Mouse (Mus musculus) heart, embryonic 15.5 days (tissue): ENCODE results near the gene Ttll12. TPM values are rescaled to one million over a fixed set of nuclear protein-coding genes. Genes with fewer than 3 reads are reported as not detected.
A peak's percentile ranks its signal among the peaks of the same experiment; 100 is the strongest.

Source experiments
- ATAC-seq: fragments of 200-750 bp; cut with Nextera tagmentation; replicated peaks from 2 replicates; pipeline ENCODE4 v1.8.0; 2017; ENCODE audit warnings: low read depth, moderate TSS enrichment; ENCODE audit not compliant: insufficient number of reproducible peaks, insufficient read depth, low FRiP score
- H3K27ac ChIP-seq: fragments of 300-500 bp; sonication (generic); 2 replicates; pipeline ENCODE4 v1.5.1; 2015; ENCODE audit warnings: mild to moderate bottlenecking, inconsistent platforms
- H3K27me3 ChIP-seq: fragments of 300-500 bp; sonication (generic); 2 replicates; pipeline ENCODE4 v1.6.1; 2015; ENCODE audit warnings: inconsistent platforms
- H3K36me3 ChIP-seq: fragments of 300-500 bp; sonication (generic); 2 replicates; pipeline ENCODE4 v1.6.1; 2015; ENCODE audit warnings: mild to moderate bottlenecking, inconsistent platforms
- H3K4me1 ChIP-seq: fragments of 300-500 bp; sonication (generic); replicated peaks from 2 replicates; pipeline ENCODE4 v1.6.1; 2015; ENCODE audit warnings: inconsistent platforms
- H3K4me2 ChIP-seq: fragments of 300-500 bp; sonication (generic); 2 replicates; pipeline ENCODE4 v1.6.1; 2015; ENCODE audit warnings: inconsistent platforms, mild to moderate bottlenecking, moderate library complexity
- H3K4me3 ChIP-seq: fragments of 300-500 bp; sonication (generic); 2 replicates; pipeline ENCODE4 v1.5.1; 2015; ENCODE audit warnings: mild to moderate bottlenecking, inconsistent platforms
- H3K9ac ChIP-seq: fragments of 300-500 bp; sonication (generic); 2 replicates; pipeline ENCODE4 v1.6.1; 2015; ENCODE audit warnings: mild to moderate bottlenecking, inconsistent platforms
- H3K9me3 ChIP-seq: fragments of 300-500 bp; sonication (generic); replicated peaks from 2 replicates; pipeline ENCODE4 v1.6.1; 2016; ENCODE audit warnings: inconsistent platforms
- WGBS: fragments of 180-500 bp; shearing (Covaris S2); methylation state at CpG from one replicate; pipeline ENCODE4 v1.1.7; 2015; ENCODE audit warnings: mixed read lengths; 5-methylcytosine and 5-hydroxymethylcytosine counted together
- polyA plus RNA-seq: library from polyadenylated mRNA; unstranded; fragments of >200 nt; fragmentation: Nextera tagmentation; extraction: Ambion mirVana; gene quantifications from 2 replicates; pipeline ENCODE4 v1.2.1, GENCODE M21; 2015

Ttll12 gene
- polyA plus RNA-seq, 1 experiment from 2014 or later: 14.4 TPM

DNA sequence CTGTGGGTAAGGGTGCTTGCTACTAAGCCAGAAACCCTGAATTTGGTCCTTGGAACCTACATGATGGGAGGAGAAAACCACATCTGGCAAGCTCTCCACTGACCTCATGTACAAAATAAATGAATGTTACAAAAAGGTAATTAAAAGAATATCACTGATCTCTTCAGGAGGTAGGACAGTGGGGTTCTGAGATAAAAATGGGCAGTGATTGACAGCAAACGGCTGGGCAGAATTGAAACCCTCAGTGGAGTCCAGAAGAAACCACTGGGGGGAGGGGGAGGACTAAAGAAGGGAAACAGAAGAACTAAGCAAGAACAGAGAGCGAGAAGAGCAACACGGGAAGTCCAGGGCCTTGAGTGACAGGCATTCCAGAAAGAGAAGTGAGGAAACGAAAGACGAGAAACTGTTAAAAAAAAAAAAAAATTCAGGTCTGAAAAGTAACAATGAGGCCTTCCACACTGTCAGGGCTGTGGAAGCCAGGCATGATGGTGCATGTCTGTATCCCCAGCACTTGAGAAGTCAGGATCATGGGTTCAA is 33.9 kb downstream of the Ttll12 start:
- Histone ChIP-seq H3K4me1 (peaks cover 24% of the 10 kb centered on the region), H3K9me3 (no peaks in the 10 kb centered on the region), H3K36me3 (no peaks in the 10 kb centered on the region), H3K27me3 (no peaks in the 10 kb centered on the region), H3K9ac (no peak overlapping the region), H3K4me2 (no peak overlapping the region), H3K4me3 (no peak overlapping the region), H3K27ac (no peak overlapping the region)
- ATAC-seq: no peak
- 49% methylated on average over 5 of the region's 5 CpGs for WGBS

DNA sequence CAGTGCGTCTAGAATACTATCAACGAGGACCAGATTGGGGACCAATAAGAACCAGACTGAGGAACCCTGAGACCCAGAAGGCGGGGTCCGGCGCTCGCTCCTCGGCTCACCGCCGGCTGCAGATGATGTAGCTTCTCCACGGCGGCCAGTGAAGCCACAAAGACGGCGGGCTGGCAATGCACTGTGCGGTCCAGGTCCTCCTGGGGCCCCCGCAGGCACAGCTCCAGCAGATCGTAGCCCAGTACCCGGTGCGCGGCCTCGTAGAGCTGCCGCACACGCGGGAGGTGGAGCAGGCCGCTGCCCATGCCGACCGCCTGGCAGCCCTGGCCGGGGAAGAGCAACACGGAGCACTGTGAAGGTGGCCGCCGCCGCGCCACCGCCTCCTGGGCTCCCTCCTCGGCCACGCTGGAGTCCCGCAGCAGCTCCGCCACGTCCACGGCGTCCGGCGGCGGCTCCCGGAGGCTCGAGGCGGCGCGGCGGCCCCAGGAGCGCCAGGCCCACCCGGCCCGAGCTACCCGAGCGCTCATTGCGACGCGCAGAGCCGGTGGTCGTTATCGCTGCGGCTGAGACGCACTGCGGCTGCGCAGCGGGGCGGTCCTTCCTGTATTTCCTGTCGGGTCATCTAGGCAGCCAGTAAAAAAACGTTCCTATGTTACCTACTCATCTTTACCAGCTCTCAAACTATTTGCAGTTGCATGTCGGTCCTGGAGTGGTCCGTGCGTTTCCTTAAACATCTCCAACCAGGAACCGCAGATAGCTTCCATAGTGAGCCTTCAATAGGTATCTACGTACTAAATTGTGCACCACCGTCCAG is 39.6 kb downstream of the Ttll12 start:
- Histone ChIP-seq H3K4me2 (peak overlapping the region; percentile 91), H3K9ac (peak overlapping the region; percentile 95), H3K36me3 (peaks cover 6% of the 10 kb centered on the region; the same call in 1 of the 2 replicates), H3K27ac (peak overlapping the region; percentile 91), H3K27me3 (no peaks in the 10 kb centered on the region), H3K4me3 (peak overlapping the region; percentile 89), H3K9me3 (no peaks in the 10 kb centered on the region), H3K4me1 (peaks cover 13% of the 10 kb centered on the region)
- WGBS: under 1% methylated on average over 66 of the region's 74 CpGs
- ATAC-seq: peak; percentile 85

DNA sequence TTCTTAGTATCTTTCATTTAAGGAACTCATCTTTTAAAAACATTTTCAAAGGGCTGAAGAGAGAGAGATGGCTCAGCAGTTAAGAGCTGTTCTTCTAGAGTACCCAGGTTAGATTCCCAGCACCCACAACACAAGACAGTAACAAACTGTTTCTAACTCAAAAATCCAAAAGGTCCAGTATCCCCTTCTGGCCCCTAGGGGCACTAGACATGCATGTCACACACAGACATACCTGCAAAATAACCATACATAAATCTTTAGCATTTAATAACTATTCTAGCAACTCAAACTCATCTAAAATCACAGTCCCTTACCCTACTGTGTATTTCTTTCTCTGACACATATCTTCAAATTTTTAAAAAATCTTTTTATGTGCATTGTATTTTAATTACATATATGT is 41.1 kb downstream of the Ttll12 start:
- Histone ChIP-seq H3K27me3 (no peaks in the 10 kb centered on the region), H3K36me3 (peaks cover 21% of the 10 kb centered on the region), H3K27ac (no peak overlapping the region), H3K9me3 (no peaks in the 10 kb centered on the region), H3K4me3 (no peak overlapping the region), H3K4me1 (peaks cover 13% of the 10 kb centered on the region), H3K9ac (no peak overlapping the region), H3K4me2 (no peak overlapping the region)
- ATAC-seq: no peak

DNA sequence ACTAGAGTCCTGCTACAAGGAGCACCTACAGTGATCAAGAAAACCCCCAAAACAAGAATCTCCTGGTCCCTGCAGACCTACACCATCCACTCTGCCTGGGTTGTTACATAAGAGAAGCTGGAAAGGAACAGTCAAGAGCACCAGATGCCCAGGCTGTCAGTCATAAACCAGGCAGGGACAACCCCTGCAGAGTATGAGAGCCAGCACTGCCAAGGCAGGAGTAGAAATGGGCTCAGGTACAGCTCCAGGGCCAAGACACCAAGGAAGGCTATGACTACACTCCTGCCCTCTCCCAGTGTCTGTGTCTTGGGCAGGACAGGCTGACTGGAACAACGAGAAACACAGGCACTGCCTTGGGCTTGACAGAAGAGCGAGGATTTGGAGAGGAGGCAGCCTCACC is 44.8 kb downstream of the Ttll12 start:
- no peak for ATAC-seq
- no peak overlapping the region for H3K27ac ChIP-seq
- H3K9me3 ChIP-seq: no peaks in the 10 kb centered on the region
- no peaks in the 10 kb centered on the region for H3K27me3 ChIP-seq
- H3K4me1 ChIP-seq: peaks cover 8% of the 10 kb centered on the region
- WGBS: 89% methylated on average over 2 of the region's 2 CpGs
- H3K4me2 ChIP-seq: no peak overlapping the region
- no peak overlapping the region for H3K9ac ChIP-seq
- no peak overlapping the region for H3K4me3 ChIP-seq
- peaks cover 58% of the 10 kb centered on the region for H3K36me3 ChIP-seq

DNA sequence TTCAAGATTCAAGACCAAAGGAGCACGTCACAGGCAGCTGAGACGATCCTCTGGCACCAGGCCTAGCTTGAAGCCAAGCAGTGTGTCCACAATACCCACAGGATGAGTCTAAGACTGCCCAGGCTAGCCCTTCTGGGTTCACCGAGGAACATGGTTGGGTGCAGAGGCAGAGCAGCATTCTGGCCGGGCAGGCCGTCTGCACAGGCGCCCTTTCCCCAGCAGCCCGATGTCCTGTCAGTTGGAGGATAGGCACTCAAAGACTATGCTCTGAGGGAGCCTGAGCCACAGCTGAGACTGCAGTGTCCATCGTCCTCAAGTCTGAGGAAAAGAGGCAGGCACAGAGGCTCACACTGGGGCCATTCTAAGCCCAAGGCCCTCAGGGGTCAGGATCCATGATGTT is 47.8 kb downstream of the Ttll12 start:
- H3K36me3 ChIP-seq: peaks cover 82% of the 10 kb centered on the region
- H3K27me3 ChIP-seq: no peaks in the 10 kb centered on the region
- H3K9me3 ChIP-seq: no peaks in the 10 kb centered on the region
- no peak overlapping the region for H3K27ac ChIP-seq
- H3K4me1 ChIP-seq: no peaks in the 10 kb centered on the region
- no peak overlapping the region for H3K4me2 ChIP-seq
- no peak overlapping the region for H3K9ac ChIP-seq
- WGBS: 84% methylated on average over 8 of the region's 8 CpGs
- ATAC-seq: no peak
- no peak overlapping the region for H3K4me3 ChIP-seq

DNA sequence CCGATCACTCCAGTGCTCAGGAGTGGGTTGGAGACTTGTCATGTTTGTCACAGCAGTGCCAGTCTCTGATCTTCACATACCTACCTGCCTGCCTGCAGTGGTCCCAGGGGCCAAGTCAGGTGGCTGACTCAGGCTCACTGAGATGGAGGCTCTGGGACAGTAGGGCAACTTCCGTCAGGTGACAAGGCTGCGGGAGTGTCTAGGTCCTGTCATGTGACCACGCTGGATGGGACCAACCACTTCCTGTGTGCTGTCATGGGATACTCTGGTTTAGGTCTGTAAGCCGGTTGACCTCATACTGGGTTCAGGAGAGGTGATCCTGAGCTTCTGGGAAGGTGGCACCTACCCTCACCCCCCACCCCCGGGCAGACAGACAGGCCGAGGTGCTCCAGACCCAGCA is 48.9 kb downstream of the Ttll12 start:
- Histone ChIP-seq H3K27me3 (no peaks in the 10 kb centered on the region), H3K36me3 (peaks cover 90% of the 10 kb centered on the region), H3K9ac (no peak overlapping the region), H3K27ac (no peak overlapping the region), H3K4me3 (no peak overlapping the region), H3K4me2 (no peak overlapping the region), H3K9me3 (no peaks in the 10 kb centered on the region), H3K4me1 (peaks cover 9% of the 10 kb centered on the region)
- no peak for ATAC-seq
- 91% methylated on average over 7 of the region's 7 CpGs for WGBS

DNA sequence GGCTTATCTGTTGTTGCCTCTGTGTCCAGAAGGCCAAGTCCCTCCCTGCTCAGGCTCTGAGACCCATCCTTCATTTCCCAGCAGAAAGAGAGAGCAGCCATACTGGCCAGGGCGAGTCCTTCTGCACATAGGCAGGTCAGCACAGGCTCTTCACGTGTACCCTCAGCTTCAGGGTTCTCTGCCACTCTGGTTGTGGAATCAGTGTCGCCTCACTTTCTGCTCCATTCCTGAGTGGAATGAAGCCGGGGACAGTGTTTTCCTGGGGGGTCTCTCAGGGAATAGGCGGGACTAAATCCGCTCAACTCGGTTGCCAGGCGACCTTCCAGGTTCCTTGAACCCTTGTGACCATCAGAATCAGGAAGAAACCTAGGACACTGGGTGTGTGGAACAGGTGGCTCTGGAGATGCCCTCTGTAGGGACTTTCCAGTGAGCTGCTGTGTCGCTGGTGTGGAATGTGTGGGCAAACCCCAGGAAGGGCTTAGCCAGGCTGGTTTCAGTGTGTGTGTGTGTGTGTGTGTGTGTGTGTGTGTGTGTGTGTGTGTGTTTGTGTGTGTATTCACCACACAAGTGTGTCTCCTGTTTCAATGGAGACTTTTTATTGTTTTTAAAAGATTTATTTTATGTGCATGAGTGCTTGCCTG is 53.2 kb downstream of the Ttll12 start:
- Histone ChIP-seq H3K27me3 (no peaks in the 10 kb centered on the region), H3K4me2 (no peak overlapping the region), H3K9ac (no peak overlapping the region), H3K27ac (no peak overlapping the region), H3K4me3 (no peak overlapping the region), H3K9me3 (no peaks in the 10 kb centered on the region), H3K36me3 (peaks cover 48% of the 10 kb centered on the region), H3K4me1 (peaks cover 32% of the 10 kb centered on the region)
- no peak for ATAC-seq
- 75% methylated on average over 9 of the region's 9 CpGs for WGBS

DNA sequence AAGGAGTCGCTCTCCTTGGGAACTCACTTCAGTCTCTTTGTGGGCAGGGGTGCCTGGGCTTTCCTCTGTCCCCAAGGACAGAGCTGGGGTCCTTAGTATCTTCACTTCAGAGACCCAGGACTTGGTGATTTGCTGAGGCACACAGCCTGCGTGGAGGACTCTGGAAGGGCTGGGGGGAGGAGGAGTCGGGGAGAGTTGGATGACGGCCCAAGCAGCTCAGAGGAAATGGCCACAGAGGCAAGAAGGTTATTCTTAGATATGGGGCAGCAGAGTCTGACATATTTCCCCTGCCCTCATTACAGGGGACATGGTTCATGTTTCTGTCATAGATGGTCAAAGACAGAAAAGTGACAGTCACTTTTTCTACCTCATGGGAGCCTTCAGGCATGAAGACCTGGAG is 55.1 kb downstream of the Ttll12 start:
- 21% methylated on average over 4 of the region's 4 CpGs for WGBS
- H3K9me3 ChIP-seq: no peaks in the 10 kb centered on the region
- ATAC-seq: peak; percentile 57
- H3K4me2 ChIP-seq: peak overlapping the region; percentile 26
- H3K27ac ChIP-seq: peak overlapping the region; percentile 77
- H3K4me1 ChIP-seq: peaks cover 48% of the 10 kb centered on the region
- no peaks in the 10 kb centered on the region for H3K27me3 ChIP-seq
- peak overlapping the region; percentile 1; the same call in 1 of the 2 replicates for H3K9ac ChIP-seq
- H3K36me3 ChIP-seq: peaks cover 29% of the 10 kb centered on the region; the same call in 1 of the 2 replicates
- no peak overlapping the region for H3K4me3 ChIP-seq

DNA sequence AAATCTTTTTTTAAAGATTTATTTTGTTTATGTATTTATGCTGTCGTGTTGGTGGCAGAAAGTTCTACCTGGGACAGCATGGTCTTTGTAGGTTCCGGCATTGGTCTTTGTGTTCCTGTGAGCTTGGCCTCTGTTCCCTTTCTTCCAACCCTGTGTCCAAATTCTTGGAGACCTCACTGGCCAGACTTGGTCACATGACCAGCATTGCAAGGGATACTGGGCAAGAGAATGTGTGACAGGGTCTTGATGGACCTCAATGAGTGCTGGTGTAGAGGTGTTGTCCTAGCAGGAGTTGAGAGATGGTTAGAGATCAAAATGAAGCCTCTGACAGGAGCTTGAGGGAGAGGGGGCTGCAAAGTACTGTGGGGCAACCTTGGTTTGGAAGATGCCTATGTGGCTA is 56.1 kb downstream of the Ttll12 start:
- H3K27me3 ChIP-seq: no peaks in the 10 kb centered on the region
- whole genome bisulfite sequencing: 94% methylated on average over 2 of the region's 2 CpGs
- H3K9ac ChIP-seq: no peak overlapping the region
- no peak overlapping the region for H3K4me2 ChIP-seq
- H3K4me3 ChIP-seq: no peak overlapping the region
- ATAC-seq: no peak
- H3K9me3 ChIP-seq: no peaks in the 10 kb centered on the region
- H3K27ac ChIP-seq: 0 out of 2 replicates have a peak overlapping the region, but pooled peaks have one; percentile 77
- peaks cover 21% of the 10 kb centered on the region; the same call in 1 of the 2 replicates for H3K36me3 ChIP-seq
- H3K4me1 ChIP-seq: peaks cover 58% of the 10 kb centered on the region

DNA sequence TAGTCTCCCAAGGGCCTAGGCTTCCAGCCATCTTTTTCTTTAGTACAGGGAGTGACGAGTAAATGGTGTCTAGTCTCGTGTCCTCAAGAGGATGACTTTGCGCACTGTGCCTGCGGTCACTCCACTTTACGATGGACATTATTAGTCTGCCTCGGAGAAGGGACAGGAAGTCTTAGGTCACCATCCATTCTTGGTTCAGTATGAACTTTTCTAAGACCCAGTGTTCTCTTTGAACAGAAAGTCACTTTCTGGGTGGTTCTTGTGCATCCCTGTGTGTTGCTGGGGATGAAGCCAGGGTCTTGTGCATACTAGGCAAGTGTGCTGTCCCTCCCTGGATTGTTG is 59.1 kb downstream of the Ttll12 start:
- Histone ChIP-seq H3K27me3 (no peaks in the 10 kb centered on the region), H3K36me3 (no peaks in the 10 kb centered on the region), H3K9ac (no peak overlapping the region), H3K4me2 (0 out of 2 replicates have a peak overlapping the region, but pooled peaks have one; percentile 1), H3K27ac (peak overlapping the region; percentile 83), H3K4me3 (no peak overlapping the region), H3K9me3 (no peaks in the 10 kb centered on the region), H3K4me1 (peaks cover 51% of the 10 kb centered on the region)
- 60% methylated on average over 6 of the region's 6 CpGs for WGBS
- no peak for ATAC-seq

DNA sequence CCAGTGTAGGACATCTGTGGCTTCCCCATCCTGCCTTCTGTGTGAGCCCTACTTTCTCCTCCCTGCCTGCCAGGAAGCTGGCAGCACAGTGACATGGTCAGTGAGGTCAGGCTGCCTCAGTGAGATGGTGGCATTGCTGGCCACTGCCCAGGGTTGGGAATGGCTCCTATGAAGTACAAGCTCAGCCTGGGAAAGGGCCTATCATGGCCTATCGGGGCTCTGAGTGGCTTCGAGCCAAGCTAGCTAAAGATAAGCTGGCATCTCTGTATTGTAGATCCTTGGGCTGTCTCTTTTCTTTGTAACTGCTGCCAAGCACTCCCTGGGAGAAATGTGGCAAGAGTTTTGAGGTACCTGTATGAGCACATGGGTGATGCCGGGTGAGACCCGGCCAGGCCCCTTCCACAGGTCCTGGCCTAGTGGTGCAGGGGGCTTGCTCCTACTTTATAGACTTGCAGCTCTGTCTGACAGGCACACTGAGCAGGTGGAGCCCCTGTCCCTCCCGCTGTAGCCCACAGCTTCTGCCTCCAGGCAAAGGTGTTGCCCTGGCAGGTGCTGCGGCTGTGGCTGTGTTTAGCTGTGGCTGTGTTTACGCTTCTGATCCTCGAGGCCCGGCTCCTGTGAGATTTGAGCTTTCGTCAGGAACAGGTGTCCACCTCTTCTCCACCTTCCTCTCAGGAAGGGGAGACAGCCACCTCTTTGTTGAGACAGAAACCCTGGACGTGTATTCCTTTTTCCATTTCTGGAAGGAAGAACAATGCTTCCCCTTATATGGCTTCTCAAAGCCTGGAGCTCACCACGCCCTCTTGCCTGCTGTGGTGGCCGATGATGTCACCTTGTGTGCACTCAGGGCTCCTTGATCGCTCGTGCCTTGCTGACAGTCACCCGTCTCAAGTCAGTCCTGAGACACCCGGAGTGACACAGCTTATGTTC is 59.7 kb downstream of the Ttll12 start:
- H3K9ac ChIP-seq: peak overlapping the region; percentile 19; the same call in 1 of the 2 replicates
- H3K36me3 ChIP-seq: no peaks in the 10 kb centered on the region
- 32% methylated on average over 17 of the region's 17 CpGs for WGBS
- H3K27me3 ChIP-seq: no peaks in the 10 kb centered on the region
- H3K4me3 ChIP-seq: no peak overlapping the region
- H3K27ac ChIP-seq: peak overlapping the region; percentile 83
- no peaks in the 10 kb centered on the region for H3K9me3 ChIP-seq
- ATAC-seq: peak; percentile 40; the same call in 1 of the 2 replicates
- H3K4me1 ChIP-seq: peaks cover 51% of the 10 kb centered on the region
- 0 out of 2 replicates have a peak overlapping the region, but pooled peaks have one; percentile 1 for H3K4me2 ChIP-seq
